Comparison of ENCODE assay signal across 8 mouse cellular contexts in genomic region chr4:126103590-126104068, GRCm38 (mm10). TPM values are rescaled to one million over a fixed set of nuclear protein-coding genes. Genes with fewer than 3 reads are reported as not detected.
DNase-seq lines count a peak whose midpoint lies in the region; ATAC-seq and TF ChIP-seq lines count a peak whose summit lies in the region.

Gene Stk40, plus strand, starts transcription at chr4:126103957.

- H3K9ac ChIP-seq in ES-Bruce4 (ENCODE audit: low read depth, poor library complexity, severe bottlenecking) = peak within 1 kb of the TSS; percentile 72
- peak within 1 kb of the TSS; percentile 87 for H3K9ac ChIP-seq in forebrain, embryonic 13.5 days
- H3K9ac ChIP-seq in liver, postnatal 0 days (replicated peaks) = peak within 1 kb of the TSS; percentile 89
- H3K9ac ChIP-seq in neural tube, embryonic 14.5 days (replicated peaks; ENCODE audit: low read depth, low read length) = peak within 1 kb of the TSS; percentile 88

- 0% methylated on average over 25 of the region's 34 CpGs for WGBS in forebrain, embryonic 13.5 days
- WGBS in large intestine, adult 2 months = 2% methylated on average over 34 of the region's 34 CpGs
- under 1% methylated on average over 34 of the region's 34 CpGs for WGBS in liver, postnatal 0 days (ENCODE audit: insufficient replicate concordance)
- under 1% methylated on average over 31 of the region's 34 CpGs for WGBS in neural tube, embryonic 14.5 days

- peak within 1 kb of the TSS; percentile 97 for H3K27ac ChIP-seq in ES-Bruce4 (ENCODE audit: insufficient read depth, low read length)
- peak within 1 kb of the TSS; percentile 88 for H3K27ac ChIP-seq in forebrain, embryonic 13.5 days
- peak within 1 kb of the TSS; percentile 94 for H3K27ac ChIP-seq in liver, postnatal 0 days (ENCODE audit: low read depth)
- peak within 1 kb of the TSS; percentile 85 for H3K27ac ChIP-seq in neural tube, embryonic 14.5 days (ENCODE audit: low read depth, low read length)

- H3K36me3 ChIP-seq in ES-Bruce4 (ENCODE audit: control insufficient read depth, insufficient read depth, low read length, poor library complexity, severe bottlenecking) = peaks cover 2% of the 10 kb centered on the region; the same call in 1 of the 2 replicates
- H3K36me3 ChIP-seq in forebrain, embryonic 13.5 days (ENCODE audit: poor library complexity, severe bottlenecking) = peaks cover 8% of the 10 kb centered on the region; the same call in 1 of the 2 replicates
- H3K36me3 ChIP-seq in liver, postnatal 0 days (replicated peaks; ENCODE audit: insufficient read depth, low read length) = no peaks in the 10 kb centered on the region
- no peaks in the 10 kb centered on the region for H3K36me3 ChIP-seq in neural tube, embryonic 14.5 days (ENCODE audit: control insufficient read depth, insufficient read depth, low read length)

- H3K27me3 ChIP-seq in ES-Bruce4 (ENCODE audit: control insufficient read depth, insufficient read depth, low read length, poor library complexity, severe bottlenecking) = no peaks in the 10 kb centered on the region
- H3K27me3 ChIP-seq in forebrain, embryonic 13.5 days = no peaks in the 10 kb centered on the region
- H3K27me3 ChIP-seq in liver, postnatal 0 days (ENCODE audit: insufficient read depth, low read length) = no peaks in the 10 kb centered on the region
- no peaks in the 10 kb centered on the region for H3K27me3 ChIP-seq in neural tube, embryonic 14.5 days (ENCODE audit: control insufficient read depth, insufficient read depth, low read length)

- peak; percentile 97 to 98 for DNase-seq in heart, postnatal 10 days
- peak; percentile 91 for DNase-seq in large intestine, adult 2 months (ENCODE audit: low read depth, low spot score)
- DNase-seq in liver, postnatal 0 days = peak; percentile 98
- DNase-seq in testis, postnatal 10 days (ENCODE audit: low spot score) = peak; percentile 97

- TF ChIP-seq CTCF in ES-Bruce4 (IDR thresholded peaks at IDR 0.05; ENCODE audit: low read depth, low read length) = peak; percentile 36
- peak; percentile 89 for TF ChIP-seq CTCF in liver, postnatal 0 days (IDR thresholded peaks at IDR 0.05; ENCODE audit: low read depth)

- H3K4me1 ChIP-seq in ES-Bruce4 (ENCODE audit: control insufficient read depth, insufficient read depth, low read length) = no peaks in the 10 kb centered on the region
- H3K4me1 ChIP-seq in forebrain, embryonic 13.5 days = peaks cover 59% of the 10 kb centered on the region
- peaks cover 56% of the 10 kb centered on the region for H3K4me1 ChIP-seq in liver, postnatal 0 days (ENCODE audit: insufficient read depth)
- peaks cover 32% of the 10 kb centered on the region for H3K4me1 ChIP-seq in neural tube, embryonic 14.5 days (ENCODE audit: control insufficient read depth, insufficient read depth, low read length)

- no peaks in the 10 kb centered on the region for H3K9me3 ChIP-seq in ES-Bruce4 (replicated peaks; ENCODE audit: control insufficient read depth, insufficient read depth, low read length, poor library complexity, severe bottlenecking)
- no peaks in the 10 kb centered on the region for H3K9me3 ChIP-seq in forebrain, embryonic 13.5 days (replicated peaks)
- no peaks in the 10 kb centered on the region for H3K9me3 ChIP-seq in liver, postnatal 0 days (ENCODE audit: low read length)
- H3K9me3 ChIP-seq in neural tube, embryonic 14.5 days (ENCODE audit: control insufficient read depth, low read length) = no peaks in the 10 kb centered on the region

- H3K4me3 ChIP-seq in ES-Bruce4 (ENCODE audit: low read depth, low read length) = peak within 1 kb of the TSS; percentile 58
- H3K4me3 ChIP-seq in forebrain, embryonic 13.5 days = peak within 1 kb of the TSS; percentile 93
- peak within 1 kb of the TSS; percentile 90 for H3K4me3 ChIP-seq in liver, postnatal 0 days (ENCODE audit: low read depth, low read length)
- peak within 1 kb of the TSS; percentile 91 for H3K4me3 ChIP-seq in neural tube, embryonic 14.5 days (ENCODE audit: low read depth, low read length)

- no peak for TF ChIP-seq EP300 in ES-Bruce4 (IDR thresholded peaks at IDR 0.05; ENCODE audit: insufficient read depth, low read depth, low read length)
- peak; percentile 21; the same call in 1 of the 2 replicates for TF ChIP-seq EP300 in liver, postnatal 0 days (IDR thresholded peaks at IDR 0.05; ENCODE audit: low read depth)

- TF ChIP-seq POLR2A in ES-Bruce4 (IDR thresholded peaks at IDR 0.05; ENCODE audit: insufficient read depth, low read length) = peak; percentile 49

- H3K4me2 ChIP-seq in forebrain, embryonic 13.5 days = peak within 1 kb of the TSS; percentile 97
- peak within 1 kb of the TSS; percentile 99 for H3K4me2 ChIP-seq in liver, postnatal 0 days (ENCODE audit: low read depth, low read length)
- peak within 1 kb of the TSS; percentile 92 for H3K4me2 ChIP-seq in neural tube, embryonic 14.5 days (ENCODE audit: low read depth, low read length)

- intact Hi-C loops in heart, postnatal 10 days (cut with DNase I) = no loop called here

- peak; percentile 94 for ATAC-seq in cerebellum, adult (ENCODE audit: insufficient number of reproducible peaks, low FRiP score, low TSS enrichment)
- peak; percentile 98 for ATAC-seq in forebrain, embryonic 13.5 days
- peak; percentile 93 for ATAC-seq in liver, postnatal 0 days
- ATAC-seq in neural tube, embryonic 14.5 days (ENCODE audit: low read depth) = peak; percentile 98

RNA-seq across cellular contexts. Expression of gene Stk40, which starts in this region (rescaled TPM):
- polyA plus RNA-seq in ES-Bruce4 (2011; ENCODE audit: insufficient read depth, insufficient read length, low read depth, missing spikeins) = 36.4 and 37.5 TPM in 2 replicates
- 34.2 and 36.1 TPM in 2 replicates for polyA plus RNA-seq in forebrain, embryonic 13.5 days (2015; fragmentation: Nextera tagmentation; extraction: Ambion mirVana)
- 10 to 100 TPM; 22.8 to 32.7 TPM for total RNA-seq in heart, postnatal 10 days (2021)
- polyA plus RNA-seq in large intestine, adult 2 months (2012; rRNA removed) = 24.4 and 24.6 TPM in 2 replicates
- polyA plus RNA-seq in liver, postnatal 0 days (2015; fragmentation: Nextera tagmentation; extraction: Ambion mirVana) = 11.3 and 12.1 TPM in 2 replicates
- 15.2 and 21.8 TPM in 2 replicates for polyA plus RNA-seq in neural tube, embryonic 14.5 days (2014; fragmentation: Nextera tagmentation; extraction: Ambion mirVana)

Comparison
In these comparisons a context has a peak if more than half of its experiments do, and no peak if none do; other contexts are left out.
1. Peak in every context shown above with its lines: DNase-seq, ATAC-seq, H3K4me3 ChIP-seq and H3K27ac ChIP-seq.